ENCODE assay signal across 24 mouse cellular contexts in genomic region chr3:105750810-105751209, GRCm38 (mm10). TPM values are rescaled to one million over a fixed set of nuclear protein-coding genes. Genes with fewer than 3 reads are reported as not detected.
A peak's percentile ranks its signal among the peaks of the same experiment; 100 is the strongest.
DNase-seq lines count a peak whose midpoint lies in the region; ATAC-seq and TF ChIP-seq lines count a peak whose summit lies in the region.
"Had no signal": no experiment of that assay in that cellular context is flagged by ENCODE, and none has a peak within 500 bp of the region (broad histone marks: within the 10 kb centered on the region; RNA-seq: fewer than 3 reads in every experiment).

No protein-coding gene starts in this region.

- TF ChIP-seq CTCF in liver, postnatal 0 days (IDR thresholded peaks at IDR 0.05; ENCODE audit: low read depth): no peak
- TF ChIP-seq CTCF in forebrain, postnatal 0 days (IDR thresholded peaks at IDR 0.05; ENCODE audit: low read depth): no peak

- peaks cover 6% of the 10 kb centered on the region; the same call in 1 of the 2 replicates for H3K36me3 ChIP-seq in liver, embryonic 13.5 days
- H3K36me3 ChIP-seq in liver, postnatal 0 days (replicated peaks; ENCODE audit: insufficient read depth, low read length): peaks cover 13% of the 10 kb centered on the region
- 0 out of 2 replicates have a peak, but pooled peaks cover 4% of the 10 kb centered on the region for H3K36me3 ChIP-seq in forebrain, postnatal 0 days (ENCODE audit: insufficient read depth)

- 0 out of 2 replicates have a peak, but pooled peaks have one; percentile 15 for ATAC-seq in liver, embryonic 13.5 days (ENCODE audit: low read depth)
- ATAC-seq in liver, postnatal 0 days: no peak
- ATAC-seq in megakaryocyte progenitor cell, adult 5-6 weeks (replicated peaks; ENCODE audit: poor library complexity): peak; percentile 37
- ATAC-seq in forebrain, postnatal 0 days: no peak
- ATAC-seq: CD4-positive, CD25-positive, alpha-beta regulatory T cell, adult 4 months; forebrain, embryonic 14.5 days; forebrain, embryonic 16.5 days had no signal

- intact Hi-C loops in gastrocnemius, postnatal 36 days (cut with DNase I): no loop called here

- peak; percentile 14 for DNase-seq in adrenal gland, postnatal 10 days
- DNase-seq in adrenal gland, postnatal 4 days (ENCODE audit: low spot score in 2 of 2): no peak
- DNase-seq in liver, embryonic 13.5 days: no peak
- no peak for DNase-seq in liver, postnatal 0 days
- no peak for DNase-seq in gastrocnemius, postnatal 36 days
- DNase-seq in forebrain, postnatal 0 days: no peak
- DNase-seq: adrenal gland, adult 2 months; adrenal gland, postnatal 14 days; adrenal gland, postnatal 36 days; B cell, adult 2 months; cerebellum, adult 11 months; cerebellum, adult 18-20 months; cerebellum, adult 8-10 months; cerebellum, adult 9-11 months; cerebellum, postnatal 14 days; cerebellum, postnatal 36 days had no signal

- TF ChIP-seq EP300 in liver, postnatal 0 days (IDR thresholded peaks at IDR 0.05; ENCODE audit: low read depth): no peak

- 10% methylated on average over 2 of the region's 2 CpGs for WGBS in liver, embryonic 13.5 days (ENCODE audit: insufficient replicate concordance)
- WGBS in liver, postnatal 0 days (ENCODE audit: insufficient replicate concordance): 51% methylated on average over 2 of the region's 2 CpGs
- WGBS in forebrain, postnatal 0 days: 89% methylated on average over 2 of the region's 2 CpGs

- H3K27me3 ChIP-seq in liver, embryonic 13.5 days: no peaks in the 10 kb centered on the region
- no peaks in the 10 kb centered on the region for H3K27me3 ChIP-seq in liver, postnatal 0 days (ENCODE audit: insufficient read depth, low read length)
- H3K27me3 ChIP-seq in forebrain, postnatal 0 days (ENCODE audit: insufficient read depth, low read length): no peaks in the 10 kb centered on the region
- H3K27me3 ChIP-seq: CH12.LX; embryonic facial prominence, embryonic 12.5 days had no signal

- no peak overlapping the region for H3K9ac ChIP-seq in liver, embryonic 13.5 days
- no peak overlapping the region for H3K9ac ChIP-seq in liver, postnatal 0 days (replicated peaks)
- no peak overlapping the region for H3K9ac ChIP-seq in forebrain, postnatal 0 days
- H3K9ac ChIP-seq: embryonic facial prominence, embryonic 12.5 days had no signal

- no peak overlapping the region for H3K27ac ChIP-seq in liver, embryonic 13.5 days
- H3K27ac ChIP-seq in liver, postnatal 0 days (ENCODE audit: low read depth): no peak overlapping the region
- H3K27ac ChIP-seq in forebrain, postnatal 0 days (ENCODE audit: low read depth, low read length): no peak overlapping the region
- H3K27ac ChIP-seq: embryonic facial prominence, embryonic 10.5 days; embryonic facial prominence, embryonic 12.5 days had no signal

- peaks cover 27% of the 10 kb centered on the region for H3K4me1 ChIP-seq in liver, embryonic 13.5 days (replicated peaks)
- H3K4me1 ChIP-seq in liver, postnatal 0 days (ENCODE audit: insufficient read depth): peaks cover 8% of the 10 kb centered on the region; the same call in 1 of the 2 replicates
- H3K4me1 ChIP-seq in forebrain, postnatal 0 days (ENCODE audit: insufficient read depth): no peaks in the 10 kb centered on the region

- no peak overlapping the region for H3K4me2 ChIP-seq in liver, embryonic 13.5 days
- no peak overlapping the region for H3K4me2 ChIP-seq in liver, postnatal 0 days (ENCODE audit: low read depth, low read length)
- H3K4me2 ChIP-seq in forebrain, postnatal 0 days (ENCODE audit: low read depth): no peak overlapping the region
- H3K4me2 ChIP-seq: embryonic facial prominence, embryonic 12.5 days had no signal

- no peak overlapping the region for H3K4me3 ChIP-seq in liver, embryonic 13.5 days (replicated peaks)
- H3K4me3 ChIP-seq in liver, postnatal 0 days (ENCODE audit: low read depth, low read length): no peak overlapping the region
- H3K4me3 ChIP-seq in forebrain, postnatal 0 days (ENCODE audit: low read depth, low read length): no peak overlapping the region
- H3K4me3 ChIP-seq: embryonic facial prominence, embryonic 10.5 days; embryonic facial prominence, embryonic 12.5 days had no signal

- no peaks in the 10 kb centered on the region for H3K9me3 ChIP-seq in liver, embryonic 13.5 days (replicated peaks)
- no peaks in the 10 kb centered on the region for H3K9me3 ChIP-seq in liver, postnatal 0 days (ENCODE audit: low read length)
- H3K9me3 ChIP-seq in forebrain, postnatal 0 days (ENCODE audit: low read length): no peaks in the 10 kb centered on the region
- H3K9me3 ChIP-seq: embryonic facial prominence, embryonic 10.5 days; embryonic facial prominence, embryonic 12.5 days; G1E had no signal

RNA-seq across cellular contexts. Expression of gene Inka2, which starts 46.4 kb away (rescaled TPM):
- total RNA-seq in adrenal gland, postnatal 10 days (2021): 1 to 10 TPM; 3.2 to 5.8 TPM
- 1 to 10 TPM; 3.5 to 3.8 TPM for total RNA-seq in adrenal gland, postnatal 4 days (2021)
- polyA plus RNA-seq in liver, embryonic 13.5 days (2015; fragmentation: Nextera tagmentation; extraction: Ambion mirVana): 0.31 and 0.35 TPM in 2 replicates
- 0.13 and 0.17 TPM in 2 replicates for polyA plus RNA-seq in liver, postnatal 0 days (2015; fragmentation: Nextera tagmentation; extraction: Ambion mirVana)
- 0.05 TPM in 1 of 2 replicates, not detected in the other for total RNA-seq in megakaryocyte progenitor cell, adult 5-6 weeks (2015)
- 0.17 TPM in 1 of 2 replicates, not detected in the other for total RNA-seq in megakaryocyte progenitor cell, adult 5-6 weeks (2017)
- total RNA-seq in gastrocnemius, postnatal 36 days (2021): 1 to 10 TPM; 3.3 to 4.0 TPM
- total RNA-seq in forebrain, postnatal 0 days (2014; rRNA removed): 6.9 and 7.2 TPM in 2 replicates
- 1.1 and 4.2 TPM in 2 replicates for polyA plus RNA-seq in forebrain, postnatal 0 days (2015; fragmentation: Nextera tagmentation; extraction: Ambion mirVana)

RNA-seq across cellular contexts. Expression of gene Rap1a, which starts 50.3 kb away (rescaled TPM):
- 100 to 1,000 TPM; 167 to 181 TPM for total RNA-seq in adrenal gland, postnatal 10 days (2021)
- total RNA-seq in adrenal gland, postnatal 4 days (2021): 100 to 1,000 TPM; 170 to 173 TPM
- polyA plus RNA-seq in liver, embryonic 13.5 days (2015; fragmentation: Nextera tagmentation; extraction: Ambion mirVana): 119 and 149 TPM in 2 replicates
- 89.0 and 93.3 TPM in 2 replicates for polyA plus RNA-seq in liver, postnatal 0 days (2015; fragmentation: Nextera tagmentation; extraction: Ambion mirVana)
- total RNA-seq in megakaryocyte progenitor cell, adult 5-6 weeks (2015): 151 and 181 TPM in 2 replicates
- 128 and 136 TPM in 2 replicates for total RNA-seq in megakaryocyte progenitor cell, adult 5-6 weeks (2017)
- 10 to 100 TPM; 81.0 to 87.5 TPM for total RNA-seq in gastrocnemius, postnatal 36 days (2021)
- total RNA-seq in forebrain, postnatal 0 days (2014; rRNA removed): 36.4 and 37.5 TPM in 2 replicates
- polyA plus RNA-seq in forebrain, postnatal 0 days (2015; fragmentation: Nextera tagmentation; extraction: Ambion mirVana): 60.7 and 70.5 TPM in 2 replicates

Comparison
In these comparisons a context has a peak if more than half of its experiments do, and no peak if none do; other contexts are left out.
1. ATAC-seq: peak in liver, embryonic 13.5 days (single experiment) and megakaryocyte progenitor cell, adult 5-6 weeks (single experiment); none in liver, postnatal 0 days (single experiment) and forebrain, postnatal 0 days (single experiment).